ENCODE assay signal across 30 mouse cellular contexts in genomic region chr5:121462171-121462502, GRCm38 (mm10). TPM values are rescaled to one million over a fixed set of nuclear protein-coding genes. Genes with fewer than 3 reads are reported as not detected.
DNase-seq lines count a peak whose midpoint lies in the region; ATAC-seq and TF ChIP-seq lines count a peak whose summit lies in the region.
"Had no signal": no experiment of that assay in that cellular context is flagged by ENCODE, and none has a peak within 500 bp of the region (broad histone marks: within the 10 kb centered on the region; RNA-seq: fewer than 3 reads in every experiment).

No protein-coding gene starts in this region.

- H3K4me3 ChIP-seq in heart, embryonic 13.5 days: no peak overlapping the region
- no peak overlapping the region for H3K4me3 ChIP-seq in heart, adult 2 months
- no peak overlapping the region for H3K4me3 ChIP-seq in liver, embryonic 14.5 days (ENCODE audit: insufficient read depth in 1 of 2, low read depth in 2 of 2, low read length in 2 of 2)
- H3K4me3 ChIP-seq in midbrain, embryonic 15.5 days: no peak overlapping the region
- H3K4me3 ChIP-seq: embryonic facial prominence, embryonic 15.5 days; forebrain, embryonic 15.5 days; heart, embryonic 15.5 days; hindbrain, embryonic 15.5 days; layer of hippocampus, adult 2 months; limb, embryonic 12.5 days; midbrain, embryonic 10.5 days; neural tube, embryonic 15.5 days; stomach, embryonic 15.5 days had no signal

- H3K27me3 ChIP-seq in heart, embryonic 13.5 days (replicated peaks): no peaks in the 10 kb centered on the region
- no peaks in the 10 kb centered on the region for H3K27me3 ChIP-seq in heart, adult 2 months (ENCODE audit: control insufficient read depth, insufficient read depth, low read length)
- H3K27me3 ChIP-seq in liver, embryonic 14.5 days (ENCODE audit: control insufficient read depth, insufficient read depth, low read length): no peaks in the 10 kb centered on the region
- no peaks in the 10 kb centered on the region for H3K27me3 ChIP-seq in midbrain, embryonic 15.5 days (replicated peaks)
- H3K27me3 ChIP-seq: embryonic facial prominence, embryonic 15.5 days; forebrain, embryonic 15.5 days; heart, embryonic 15.5 days; hindbrain, embryonic 15.5 days; limb, embryonic 12.5 days; neural tube, embryonic 15.5 days; stomach, embryonic 15.5 days had no signal

- intact Hi-C loops in heart, adult 2 months (cut with DNase I): no loop called here
- intact Hi-C loops in heart, postnatal 25 days (cut with DNase I): no loop called here

- 0 out of 2 replicates have a peak overlapping the region, but pooled peaks have one; percentile 24 for H3K27ac ChIP-seq in heart, embryonic 13.5 days (replicated peaks)
- H3K27ac ChIP-seq in heart, adult 2 months: no peak overlapping the region
- peak overlapping the region; percentile 2; the same call in 1 of the 2 replicates for H3K27ac ChIP-seq in liver, embryonic 14.5 days
- H3K27ac ChIP-seq in midbrain, embryonic 15.5 days: no peak overlapping the region
- H3K27ac ChIP-seq: embryonic facial prominence, embryonic 15.5 days; forebrain, embryonic 15.5 days; heart, embryonic 15.5 days; hindbrain, embryonic 15.5 days; layer of hippocampus, adult 2 months; limb, embryonic 12.5 days; midbrain, embryonic 10.5 days; neural tube, embryonic 15.5 days; stomach, embryonic 15.5 days had no signal

- no peak for TF ChIP-seq EP300 in heart, adult 2 months (IDR thresholded peaks at IDR 0.05; ENCODE audit: insufficient read depth, low read depth, low read length)
- no peak for TF ChIP-seq EP300 in liver, embryonic 14.5 days (IDR thresholded peaks at IDR 0.05; ENCODE audit: low read depth)

- no peak for DNase-seq in heart, adult 2 months
- no peak for DNase-seq in liver, embryonic 14.5 days (ENCODE audit: low read depth in 3 of 3, low spot score in 3 of 3)
- no peak for DNase-seq in heart, postnatal 25 days (ENCODE audit: low spot score)
- DNase-seq: adrenal gland, postnatal 10 days; cerebellum, adult 8-10 months; gastrocnemius, postnatal 14 days; heart, adult 18-20 months; kidney, postnatal 25 days; lung, adult 2 months; lung, postnatal 36 days; right cerebral cortex, adult 18-20 months; thymus, adult 18-20 months; thymus, postnatal 36 days had no signal

- H3K79me2 ChIP-seq in heart, adult 2 months (replicated peaks; ENCODE audit: control insufficient read depth, insufficient read depth, low read length): no peaks in the 10 kb centered on the region

- no peak for ATAC-seq in heart, embryonic 13.5 days (ENCODE audit: extremely low read depth, insufficient number of reproducible peaks, low FRiP score, low TSS enrichment)
- 0 out of 2 replicates have a peak, but pooled peaks have one; percentile 32 for ATAC-seq in common myeloid progenitor, adult 5-6 weeks (replicated peaks; ENCODE audit: low read depth, poor library complexity, severe bottlenecking)
- peak; percentile 38; the same call in 1 of the 2 replicates for ATAC-seq in liver, embryonic 14.5 days (ENCODE audit: insufficient read depth)
- ATAC-seq in megakaryocyte-erythroid progenitor cell, adult 5-6 weeks (replicated peaks; ENCODE audit: low FRiP score, low TSS enrichment, poor library complexity, severe bottlenecking): peak; percentile 51
- no peak for ATAC-seq in midbrain, embryonic 15.5 days (replicated peaks)
- ATAC-seq: activated CD4-positive, CD25-positive, alpha-beta regulatory T cell, adult 4 months; CD4-positive, CD25-positive, alpha-beta regulatory T cell, adult 4 months; forebrain, embryonic 15.5 days had no signal

- no peak overlapping the region for H3K4me2 ChIP-seq in heart, embryonic 13.5 days
- H3K4me2 ChIP-seq in liver, embryonic 14.5 days (ENCODE audit: low read depth): peak overlapping the region; percentile 0
- H3K4me2 ChIP-seq in midbrain, embryonic 15.5 days: no peak overlapping the region
- H3K4me2 ChIP-seq: embryonic facial prominence, embryonic 15.5 days; forebrain, embryonic 15.5 days; heart, embryonic 15.5 days; hindbrain, embryonic 15.5 days; limb, embryonic 12.5 days; neural tube, embryonic 15.5 days; stomach, embryonic 15.5 days had no signal

- H3K36me3 ChIP-seq in heart, embryonic 13.5 days: no peaks in the 10 kb centered on the region
- no peaks in the 10 kb centered on the region for H3K36me3 ChIP-seq in heart, adult 2 months (ENCODE audit: control insufficient read depth, insufficient read depth, low read length)
- H3K36me3 ChIP-seq in liver, embryonic 14.5 days (replicated peaks; ENCODE audit: control insufficient read depth, insufficient read depth, low read depth): no peaks in the 10 kb centered on the region
- no peaks in the 10 kb centered on the region for H3K36me3 ChIP-seq in midbrain, embryonic 15.5 days (replicated peaks)
- H3K36me3 ChIP-seq: embryonic facial prominence, embryonic 15.5 days; forebrain, embryonic 15.5 days; heart, embryonic 15.5 days; hindbrain, embryonic 15.5 days; limb, embryonic 12.5 days; midbrain, embryonic 10.5 days; neural tube, embryonic 15.5 days; stomach, embryonic 15.5 days had no signal

- H3K9ac ChIP-seq in heart, embryonic 13.5 days: no peak overlapping the region
- no peak overlapping the region for H3K9ac ChIP-seq in heart, adult 2 months (ENCODE audit: low read depth, low read length)
- no peak overlapping the region for H3K9ac ChIP-seq in liver, embryonic 14.5 days (replicated peaks)
- H3K9ac ChIP-seq in midbrain, embryonic 15.5 days: no peak overlapping the region
- H3K9ac ChIP-seq: embryonic facial prominence, embryonic 15.5 days; forebrain, embryonic 15.5 days; heart, embryonic 15.5 days; hindbrain, embryonic 15.5 days; limb, embryonic 12.5 days; neural tube, embryonic 15.5 days; stomach, embryonic 15.5 days had no signal

- 18% methylated on average over 1 of the region's 1 CpGs for WGBS in heart, embryonic 13.5 days
- 12% methylated on average over 1 of the region's 1 CpGs for WGBS in heart, adult 2 months
- 14% methylated on average over 1 of the region's 1 CpGs for WGBS in liver, embryonic 14.5 days (ENCODE audit: insufficient replicate concordance)
- 50% methylated on average over 1 of the region's 1 CpGs for WGBS in midbrain, embryonic 15.5 days

- no peaks in the 10 kb centered on the region for H3K9me3 ChIP-seq in heart, embryonic 13.5 days
- no peaks in the 10 kb centered on the region for H3K9me3 ChIP-seq in liver, embryonic 14.5 days (ENCODE audit: control insufficient read depth, low read length)
- no peaks in the 10 kb centered on the region for H3K9me3 ChIP-seq in midbrain, embryonic 15.5 days
- H3K9me3 ChIP-seq: embryonic facial prominence, embryonic 15.5 days; forebrain, embryonic 15.5 days; heart, embryonic 15.5 days; hindbrain, embryonic 15.5 days; limb, embryonic 12.5 days; midbrain, embryonic 10.5 days; neural tube, embryonic 15.5 days; stomach, embryonic 15.5 days had no signal

- peaks cover 19% of the 10 kb centered on the region for H3K4me1 ChIP-seq in heart, embryonic 13.5 days
- no peaks in the 10 kb centered on the region for H3K4me1 ChIP-seq in heart, adult 2 months (ENCODE audit: control insufficient read depth, insufficient read depth, low read length)
- peaks cover 3 to 17% of the 10 kb centered on the region in 2 experiments; a peak in 3 of 4 replicates for H3K4me1 ChIP-seq in liver, embryonic 14.5 days (replicated peaks; ENCODE audit: control insufficient read depth in 2 of 2, insufficient read depth in 2 of 2, low read length in 1 of 2)
- H3K4me1 ChIP-seq in midbrain, embryonic 15.5 days: no peaks in the 10 kb centered on the region
- H3K4me1 ChIP-seq: embryonic facial prominence, embryonic 15.5 days; forebrain, embryonic 15.5 days; hindbrain, embryonic 15.5 days; limb, embryonic 12.5 days; midbrain, embryonic 10.5 days; neural tube, embryonic 15.5 days; stomach, embryonic 15.5 days had no signal

- TF ChIP-seq POLR2A in heart, adult 2 months (IDR thresholded peaks at IDR 0.05; ENCODE audit: insufficient read depth, low read depth, low read length): no peak

- TF ChIP-seq CTCF in heart, adult 2 months (IDR thresholded peaks at IDR 0.05): no peak
- TF ChIP-seq CTCF in liver, embryonic 14.5 days (IDR thresholded peaks at IDR 0.05; ENCODE audit: low read depth): no peak

RNA-seq across cellular contexts. Expression of gene Erp29, which starts 9.8 kb away (rescaled TPM):
- polyA plus RNA-seq in heart, embryonic 13.5 days (2015; fragmentation: Nextera tagmentation; extraction: Ambion mirVana): 146 and 160 TPM in 2 replicates
- 10 to 100 TPM; 67.6 to 73.3 TPM for total RNA-seq in heart, adult 2 months (2021)
- 29.4 and 43.4 TPM in 2 replicates for polyA plus RNA-seq in heart, adult 2 months (2012; rRNA removed)
- total RNA-seq in common myeloid progenitor, adult 5-6 weeks (2017): 719 and 742 TPM in 2 replicates
- polyA plus RNA-seq in liver, embryonic 14.5 days (2012; rRNA removed): 26.4 and 63.7 TPM in 2 replicates
- polyA plus RNA-seq in liver, embryonic 14.5 days (2014; fragmentation: Nextera tagmentation; extraction: Ambion mirVana): 74.9 and 82.1 TPM in 2 replicates
- 191 and 257 TPM in 2 replicates for total RNA-seq in megakaryocyte-erythroid progenitor cell, adult 5-6 weeks (2014; fragmentation: Nextera tagmentation)
- total RNA-seq in megakaryocyte-erythroid progenitor cell, adult 5-6 weeks (2017): 422 and 491 TPM in 2 replicates
- polyA plus RNA-seq in midbrain, embryonic 15.5 days (2015; fragmentation: Nextera tagmentation; extraction: Ambion mirVana): 167 and 195 TPM in 2 replicates
- total RNA-seq in heart, postnatal 25 days (2021): 10 to 100 TPM; 83.2 to 84.7 TPM

RNA-seq across cellular contexts. Expression of gene Tmem116, which starts 10.4 kb away (rescaled TPM):
- 3.9 TPM in 2 replicates for polyA plus RNA-seq in heart, embryonic 13.5 days (2015; fragmentation: Nextera tagmentation; extraction: Ambion mirVana)
- total RNA-seq in heart, adult 2 months (2021): 10 to 100 TPM in 1 of 2 experiments, 1 to 10 TPM in 1; 10.0 to 12.6 TPM
- 16.2 and 27.9 TPM in 2 replicates for polyA plus RNA-seq in heart, adult 2 months (2012; rRNA removed)
- 0.14 TPM in 1 of 2 replicates, not detected in the other for total RNA-seq in common myeloid progenitor, adult 5-6 weeks (2017)
- polyA plus RNA-seq in liver, embryonic 14.5 days (2012; rRNA removed): 0.46 and 0.69 TPM in 2 replicates
- 0.57 and 1.0 TPM in 2 replicates for polyA plus RNA-seq in liver, embryonic 14.5 days (2014; fragmentation: Nextera tagmentation; extraction: Ambion mirVana)
- not detected in 2 replicates for total RNA-seq in megakaryocyte-erythroid progenitor cell, adult 5-6 weeks (2014; fragmentation: Nextera tagmentation)
- total RNA-seq in megakaryocyte-erythroid progenitor cell, adult 5-6 weeks (2017): 2.3 TPM in 1 of 2 replicates, not detected in the other
- 1.9 and 2.2 TPM in 2 replicates for polyA plus RNA-seq in midbrain, embryonic 15.5 days (2015; fragmentation: Nextera tagmentation; extraction: Ambion mirVana)
- total RNA-seq in heart, postnatal 25 days (2021): 10 to 100 TPM in 1 of 2 experiments, 1 to 10 TPM in 1; 8.2 to 10.1 TPM

RNA-seq across cellular contexts. Expression of gene Adam1b, which starts 41.1 kb away (rescaled TPM):
- 0.09 TPM in 1 of 2 replicates, not detected in the other for polyA plus RNA-seq in heart, embryonic 13.5 days (2015; fragmentation: Nextera tagmentation; extraction: Ambion mirVana)
- not detected for total RNA-seq in heart, adult 2 months (2021)
- polyA plus RNA-seq in heart, adult 2 months (2012; rRNA removed): 0.04 TPM in 1 of 2 replicates, not detected in the other
- 0.23 TPM in 1 of 2 replicates, not detected in the other for total RNA-seq in common myeloid progenitor, adult 5-6 weeks (2017)
- polyA plus RNA-seq in liver, embryonic 14.5 days (2012; rRNA removed): not detected in 2 replicates
- polyA plus RNA-seq in liver, embryonic 14.5 days (2014; fragmentation: Nextera tagmentation; extraction: Ambion mirVana): not detected in 2 replicates
- 0.39 TPM in 1 of 2 replicates, not detected in the other for total RNA-seq in megakaryocyte-erythroid progenitor cell, adult 5-6 weeks (2014; fragmentation: Nextera tagmentation)
- not detected in 2 replicates for total RNA-seq in megakaryocyte-erythroid progenitor cell, adult 5-6 weeks (2017)
- 0.09 TPM in 1 of 2 replicates, not detected in the other for polyA plus RNA-seq in midbrain, embryonic 15.5 days (2015; fragmentation: Nextera tagmentation; extraction: Ambion mirVana)
- total RNA-seq in heart, postnatal 25 days (2021): not detected
- total RNA-seq: adrenal gland, postnatal 10 days; gastrocnemius, postnatal 14 days; heart, adult 18-20 months; hematopoietic stem cell, adult 5-6 weeks; layer of hippocampus, adult 2 months had no signal
- polyA plus RNA-seq: activated CD4-positive, CD25-positive, alpha-beta regulatory T cell, adult 4 months; brain, embryonic 14.5 days; CD4-positive, CD25-positive, alpha-beta regulatory T cell, adult 4 months; embryonic facial prominence, embryonic 15.5 days; forebrain, embryonic 15.5 days; lung, adult 2 months; midbrain, embryonic 10.5 days; neural tube, embryonic 15.5 days had no signal

Comparison
In these comparisons a context has a peak if more than half of its experiments do, and no peak if none do; other contexts are left out.
1. H3K27ac ChIP-seq: peak in heart, embryonic 13.5 days (single experiment) and liver, embryonic 14.5 days (single experiment); none in heart, adult 2 months (single experiment) and midbrain, embryonic 15.5 days (single experiment).
2. ATAC-seq: peak in common myeloid progenitor, adult 5-6 weeks (single experiment), liver, embryonic 14.5 days (single experiment) and megakaryocyte-erythroid progenitor cell, adult 5-6 weeks (single experiment); none in heart, embryonic 13.5 days (single experiment) and midbrain, embryonic 15.5 days (single experiment).